Mouse (Mus musculus): ENCODE measurements around the gene Avl9.

- no peak for TF ChIP-seq CTCF (IDR thresholded peaks at IDR 0.05; ENCODE audit: control insufficient read depth, insufficient read depth, insufficient read length)
- no peak for TF ChIP-seq USF1 (IDR thresholded peaks at IDR 0.05; ENCODE audit: low read depth)
- TF ChIP-seq FOSL1 (IDR thresholded peaks at IDR 0.05; ENCODE audit: insufficient read depth, low read length, poor library complexity, severe bottlenecking): no peak
- TF ChIP-seq CEBPB (IDR thresholded peaks at IDR 0.05; ENCODE audit: low read depth): no peak
Measured at GRCm38 (mm10) chr6:56745950-56746543, 31.3 kb downstream of the Avl9 start.
